Mouse (Mus musculus) left cerebral cortex, adult 2 months (tissue): ENCODE data around the gene Cldn34b1. TPM values are rescaled to one million over a fixed set of nuclear protein-coding genes. Genes with fewer than 3 reads are reported as not detected.
"Not testable (repeated sequence)": the region's sequence is repeated elsewhere in the genome, so short reads cannot be mapped to it uniquely, and the experiment has no call there.

ENCODE experiments used
- DNase-seq, 2 experiments: peaks; one replicate each; pipeline ENCODE4 v3.0.0; 2021 to 2022; ENCODE audit warnings: low spot score in 2 of 2, mixed read lengths in 1 of 2; ENCODE audit errors: extremely low spot score in 1 of 2
- H3K27ac ChIP-seq: fragments of 200-600 bp; 2 replicates; pipeline ENCODE4 v1.8.1; 2022
- H3K4me3 ChIP-seq: fragments of 200-600 bp; 2 replicates; pipeline ENCODE4 v1.8.1; 2022
- intact Hi-C: fragments of 180-260 bp; cut with DNase I; formaldehyde crosslinking; loops from one replicate; pipeline ENCODE4 v1.15.1; 2025
- long read RNA-seq, 2 experiments: library from polyadenylated mRNA; stranded (forward); transcript quantifications; one replicate each; pipeline ENCODE4 v2.0.0; 2021; ENCODE audit warnings: borderline mapping rate in 2 of 2
- total RNA-seq, 2 experiments: library from RNA; stranded (reverse); gene quantifications; 2 replicates each; pipeline ENCODE4 v1.2.3; 2021

Gene Cldn34b1
- total RNA-seq: not detected
- long read RNA-seq, experiment 1: 0 reads
- long read RNA-seq, experiment 2: 0 reads

GRCm38 (mm10) chrX:154890167-154890566 is at the start of gene Cldn34b1:
Gene Cldn34b1 (minus strand): TSS chrX:154890267.
- intact Hi-C loops, H3K27ac ChIP-seq: not testable (repeated sequence)

GRCm38 (mm10) chrX:154935887-154936286 is 45.8 kb upstream of the Cldn34b1 start, which contains the start of gene Magea6:
Gene Magea6 (minus strand): TSS chrX:154935987.
- H3K4me3 ChIP-seq, intact Hi-C loops, DNase-seq, H3K27ac ChIP-seq: not testable (repeated sequence)

More at GRCm38 (mm10) chrX:154890167-154890566, at the start of gene Cldn34b1:
- DNase-seq, H3K4me3 ChIP-seq: not testable (repeated sequence)

Other genes with a start within 250 kb of the Cldn34b1 start
- not detected for gene Magea6, start 45.7 kb upstream of the Cldn34b1 start, total RNA-seq
- gene Magea3, start 59.2 kb upstream of the Cldn34b1 start, total RNA-seq: not detected
- not detected for gene Magea8, start 105.6 kb upstream of the Cldn34b1 start, total RNA-seq
- gene Magea5, start 172.9 kb upstream of the Cldn34b1 start, total RNA-seq: not detected
- not detected for gene Magea1, start 199.5 kb upstream of the Cldn34b1 start, total RNA-seq
- not detected for gene Magea2, start 203.4 kb upstream of the Cldn34b1 start, total RNA-seq
- not detected for gene Cldn34b2, start 238.1 kb upstream of the Cldn34b1 start, total RNA-seq